Mouse (Mus musculus): Measurements from ENCODE around the gene Gm9837. TPM values are rescaled to one million over a fixed set of nuclear protein-coding genes. Genes with fewer than 3 reads are reported as not detected.

The Gm9837 gene
- polyA plus RNA-seq (2015; fragmentation: Nextera tagmentation; extraction: Ambion mirVana), result not detected in 2 replicates

GRCm38 (mm10) chr11:53469968-53470695 lies at the start of gene Gm9837:
TSS of gene Gm9837 (minus strand) at chr11:53470479.
- peak; percentile 85 for ATAC-seq
- H3K4me3 ChIP-seq (ENCODE audit: low read depth, low read length), result no peak within 1 kb of the TSS

GRCm38 (mm10) chr11:53519207-53520121 lies 49.2 kb upstream of the Gm9837 start, which contains the start of gene Sept8:
TSS of gene Sept8 (plus strand) at chr11:53519257.
- Histone ChIP-seq H3K4me1 (ENCODE audit: insufficient read depth, low read depth, low read length) (peaks cover 8% of the 10 kb centered on the region), H3K9me3 (ENCODE audit: low read length) (no peaks in the 10 kb centered on the region), H3K4me3 (ENCODE audit: low read depth, low read length) (peak within 1 kb of the TSS; percentile 79), H3K27ac (ENCODE audit: low read length) (peak within 1 kb of the TSS; percentile 62), H3K9ac (replicated peaks; ENCODE audit: low read depth) (peak within 1 kb of the TSS; percentile 55), H3K4me2 (replicated peaks; ENCODE audit: low read depth, low read length) (peak within 1 kb of the TSS; percentile 85), H3K36me3 (ENCODE audit: insufficient read depth, low read length) (no peaks in the 10 kb centered on the region), H3K27me3 (replicated peaks; ENCODE audit: insufficient read depth, low read length) (no peaks in the 10 kb centered on the region)
- 10% methylated on average over 34 of the region's 79 CpGs for WGBS
- ATAC-seq (peak; percentile 72), DNase-seq (ENCODE audit: low spot score) (peak; percentile 78)
- TF ChIP-seq EP300 (IDR thresholded peaks at IDR 0.05) (no peak), CTCF (IDR thresholded peaks at IDR 0.05) (no peak)

More at GRCm38 (mm10) chr11:53469968-53470695, at the start of gene Gm9837:
- peak; percentile 90 for DNase-seq (ENCODE audit: low spot score)
- peaks cover 32% of the 10 kb centered on the region; the same call in 1 of the 2 replicates for H3K27me3 ChIP-seq (replicated peaks; ENCODE audit: insufficient read depth, low read length)
- 0 out of 2 replicates have a peak, but pooled peaks cover 6% of the 10 kb centered on the region for H3K4me1 ChIP-seq (ENCODE audit: insufficient read depth, low read depth, low read length)
- peak within 1 kb of the TSS; percentile 3; the same call in 1 of the 2 replicates for H3K4me2 ChIP-seq (replicated peaks; ENCODE audit: low read depth, low read length)
- no peak within 1 kb of the TSS for H3K9ac ChIP-seq (replicated peaks; ENCODE audit: low read depth)
- H3K27ac ChIP-seq (ENCODE audit: low read length), result no peak within 1 kb of the TSS
- H3K36me3 ChIP-seq (ENCODE audit: insufficient read depth, low read length), result no peaks in the 10 kb centered on the region
- H3K9me3 ChIP-seq (ENCODE audit: low read length), result no peaks in the 10 kb centered on the region
- no peak for TF ChIP-seq EP300 (IDR thresholded peaks at IDR 0.05)
- TF ChIP-seq CTCF (IDR thresholded peaks at IDR 0.05), result peak; percentile 97
- 4% methylated on average over 29 of the region's 29 CpGs for WGBS

GRCm38 (mm10) chr11:53518759-53519158 lies 48.5 kb upstream of the Gm9837 start:
- ATAC-seq (no peak), DNase-seq (ENCODE audit: low spot score) (no peak)
- TF ChIP-seq EP300 (IDR thresholded peaks at IDR 0.05) (no peak), CTCF (IDR thresholded peaks at IDR 0.05) (no peak)
- Histone ChIP-seq H3K27ac (ENCODE audit: low read length) (no peak overlapping the region), H3K36me3 (ENCODE audit: insufficient read depth, low read length) (no peaks in the 10 kb centered on the region), H3K9ac (replicated peaks; ENCODE audit: low read depth) (no peak overlapping the region), H3K9me3 (ENCODE audit: low read length) (no peaks in the 10 kb centered on the region), H3K4me1 (ENCODE audit: insufficient read depth, low read depth, low read length) (peaks cover 8% of the 10 kb centered on the region), H3K4me2 (replicated peaks; ENCODE audit: low read depth, low read length) (no peak overlapping the region), H3K4me3 (ENCODE audit: low read depth, low read length) (no peak overlapping the region), H3K27me3 (replicated peaks; ENCODE audit: insufficient read depth, low read length) (no peaks in the 10 kb centered on the region)
- 41% methylated on average over 5 of the region's 5 CpGs for WGBS

GRCm38 (mm10) chr11:53516775-53517627 lies 46.7 kb upstream of the Gm9837 start:
- H3K9me3 ChIP-seq (ENCODE audit: low read length), result no peaks in the 10 kb centered on the region
- TF ChIP-seq EP300 (IDR thresholded peaks at IDR 0.05) (peak; percentile 31), CTCF (IDR thresholded peaks at IDR 0.05) (no peak)
- peaks cover 8% of the 10 kb centered on the region for H3K4me1 ChIP-seq (ENCODE audit: insufficient read depth, low read depth, low read length)
- DNase-seq (ENCODE audit: low spot score) (peak; percentile 50), ATAC-seq (peak; percentile 60)
- H3K27me3 ChIP-seq (replicated peaks; ENCODE audit: insufficient read depth, low read length), result no peaks in the 10 kb centered on the region
- H3K4me2 ChIP-seq (replicated peaks; ENCODE audit: low read depth, low read length), result no peak overlapping the region
- no peak overlapping the region for H3K4me3 ChIP-seq (ENCODE audit: low read depth, low read length)
- H3K9ac ChIP-seq (replicated peaks; ENCODE audit: low read depth), result no peak overlapping the region
- H3K36me3 ChIP-seq (ENCODE audit: insufficient read depth, low read length), result no peaks in the 10 kb centered on the region
- 32% methylated on average over 8 of the region's 8 CpGs for WGBS
- peak overlapping the region; percentile 34; the same call in 1 of the 2 replicates for H3K27ac ChIP-seq (ENCODE audit: low read length)

- H3K36me3 ChIP-seq (ENCODE audit: insufficient read depth, low read length), result no peaks in the 10 kb centered on the region
- no peak for DNase-seq (ENCODE audit: low spot score)
- WGBS, result 58% methylated on average over 5 of the region's 5 CpGs
- H3K27me3 ChIP-seq (replicated peaks; ENCODE audit: insufficient read depth, low read length), result no peaks in the 10 kb centered on the region
- H3K4me1 ChIP-seq (ENCODE audit: insufficient read depth, low read depth, low read length), result no peaks in the 10 kb centered on the region
- no peaks in the 10 kb centered on the region for H3K9me3 ChIP-seq (ENCODE audit: low read length)
- ATAC-seq, result no peak
- TF ChIP-seq CTCF (IDR thresholded peaks at IDR 0.05), result no peak
- TF ChIP-seq EP300 (IDR thresholded peaks at IDR 0.05), result no peak
- no peak overlapping the region for H3K9ac ChIP-seq (replicated peaks; ENCODE audit: low read depth)
- no peak overlapping the region for H3K4me3 ChIP-seq (ENCODE audit: low read depth, low read length)
- no peak overlapping the region for H3K27ac ChIP-seq (ENCODE audit: low read length)
- no peak overlapping the region for H3K4me2 ChIP-seq (replicated peaks; ENCODE audit: low read depth, low read length)
Observed at GRCm38 (mm10) chr11:53510351-53510750, 40.1 kb upstream of the Gm9837 start.
